Mouse (Mus musculus): ENCODE measurements at regions not wholly inside any gene's neighbourhood (a gene's known extent, or its start where the extent isn't known, plus 50 kb on each side); places are given as distances from the start of the nearest gene placed in this dataset.

DNA sequence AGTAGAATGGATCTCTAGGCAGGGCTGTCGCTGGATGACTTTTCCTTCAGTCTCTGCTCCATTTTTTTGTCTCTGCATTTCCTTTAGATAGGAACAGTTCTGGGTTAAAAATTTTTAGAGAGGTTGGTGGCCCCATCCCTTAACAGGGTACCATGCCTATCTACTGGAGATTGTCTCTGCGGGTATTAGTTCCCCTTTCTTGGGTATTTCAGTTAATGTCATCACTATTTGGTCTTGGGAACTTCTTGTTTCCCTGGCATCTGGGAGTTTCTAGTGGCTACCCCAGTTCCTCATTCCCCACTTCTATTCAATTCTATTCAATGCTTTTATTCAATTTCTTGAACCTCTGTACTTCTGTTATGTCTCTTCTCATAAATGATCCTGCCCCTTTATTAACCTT lies 3016.3 kb downstream of the Gm37988 start:
- no peak for TF ChIP-seq CTCF (IDR thresholded peaks at IDR 0.05)
- TF ChIP-seq EP300 (IDR thresholded peaks at IDR 0.05) = no peak

All from lung, postnatal 0 days (tissue).